Mouse (Mus musculus): ENCODE measurements around the gene Krt80. TPM values are rescaled to one million over a fixed set of nuclear protein-coding genes. Genes with fewer than 3 reads are reported as not detected.

The Krt80 gene
- polyA plus RNA-seq, 1 experiment from 2014 or later, result 63.0 TPM

DNA sequence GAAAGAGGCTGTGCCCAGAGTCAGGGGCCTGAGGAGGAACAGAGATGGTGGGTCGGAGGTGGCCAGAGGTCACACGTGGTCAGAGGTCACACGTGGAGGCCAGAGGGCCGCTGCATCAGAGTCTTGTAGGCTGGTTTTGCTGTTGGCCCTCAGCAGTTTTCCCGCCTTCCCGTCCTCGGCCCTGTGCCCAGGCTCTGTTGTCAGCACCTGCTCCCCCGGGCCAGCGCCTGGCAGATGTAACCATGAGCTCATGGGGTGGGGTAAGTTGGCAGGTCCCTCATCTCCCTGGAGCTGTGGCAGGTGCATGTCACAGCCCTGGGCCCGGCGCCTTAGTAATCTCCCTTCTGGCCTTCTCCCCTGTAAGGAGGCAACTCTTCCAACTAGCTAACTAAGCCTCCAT, 12.8 kb upstream of the Krt80 start:
- H3K27me3 ChIP-seq (ENCODE audit: control insufficient read depth, insufficient read depth, low read length), result no peaks in the 10 kb centered on the region

GRCm38 (mm10) chr15:101381758-101382157, 11.8 kb upstream of the Krt80 start:
- Histone ChIP-seq H3K9ac (ENCODE audit: low read length) (no peak overlapping the region), H3K4me1 (replicated peaks; ENCODE audit: control insufficient read depth, insufficient read depth) (peaks cover 3% of the 10 kb centered on the region; the same call in 1 of the 2 replicates), H3K4me3 (ENCODE audit: low read depth, low read length) (no peak overlapping the region), H3K27ac (replicated peaks) (no peak overlapping the region), H3K9me3 (ENCODE audit: control insufficient read depth, low read length) (no peaks in the 10 kb centered on the region), H3K27me3 (ENCODE audit: control insufficient read depth, insufficient read depth, low read length) (no peaks in the 10 kb centered on the region), H3K36me3 (ENCODE audit: control insufficient read depth, insufficient read depth, low read length) (no peaks in the 10 kb centered on the region), H3K4me2 (replicated peaks; ENCODE audit: low read depth) (0 out of 2 replicates have a peak overlapping the region, but pooled peaks have one; percentile 1)
- TF ChIP-seq CTCF (IDR thresholded peaks at IDR 0.05; ENCODE audit: low read depth), result no peak
- TF ChIP-seq EP300 (optimal IDR thresholded peaks at IDR 0.05), result no peak
- WGBS, result 26% methylated on average over 9 of the region's 9 CpGs
- ATAC-seq (ENCODE audit: low FRiP score, low TSS enrichment), result peak; percentile 48; the same call in 1 of the 2 replicates
- peak; percentile 44 for DNase-seq (ENCODE audit: low spot score)

More for the DNA sequence above, 12.8 kb upstream of the Krt80 start:
- DNase-seq (ENCODE audit: low spot score) (no peak), ATAC-seq (ENCODE audit: low FRiP score, low TSS enrichment) (no peak)
- Histone ChIP-seq H3K9me3 (ENCODE audit: control insufficient read depth, low read length) (no peaks in the 10 kb centered on the region), H3K4me1 (replicated peaks; ENCODE audit: control insufficient read depth, insufficient read depth) (peaks cover 3% of the 10 kb centered on the region; the same call in 1 of the 2 replicates), H3K4me2 (replicated peaks; ENCODE audit: low read depth) (no peak overlapping the region), H3K4me3 (ENCODE audit: low read depth, low read length) (no peak overlapping the region), H3K27ac (replicated peaks) (no peak overlapping the region), H3K9ac (ENCODE audit: low read length) (no peak overlapping the region), H3K36me3 (ENCODE audit: control insufficient read depth, insufficient read depth, low read length) (no peaks in the 10 kb centered on the region)
- WGBS, result 75% methylated on average over 11 of the region's 11 CpGs
- TF ChIP-seq EP300 (optimal IDR thresholded peaks at IDR 0.05) (no peak), CTCF (IDR thresholded peaks at IDR 0.05; ENCODE audit: low read depth) (no peak)

- Histone ChIP-seq H3K9ac (ENCODE audit: low read length) (no peak overlapping the region), H3K4me3 (ENCODE audit: low read depth, low read length) (no peak overlapping the region), H3K27me3 (ENCODE audit: control insufficient read depth, insufficient read depth, low read length) (no peaks in the 10 kb centered on the region), H3K36me3 (ENCODE audit: control insufficient read depth, insufficient read depth, low read length) (no peaks in the 10 kb centered on the region), H3K4me1 (replicated peaks; ENCODE audit: control insufficient read depth, insufficient read depth) (peaks cover 6% of the 10 kb centered on the region; the same call in 1 of the 2 replicates), H3K4me2 (replicated peaks; ENCODE audit: low read depth) (no peak overlapping the region), H3K9me3 (ENCODE audit: control insufficient read depth, low read length) (no peaks in the 10 kb centered on the region), H3K27ac (replicated peaks) (no peak overlapping the region)
- DNase-seq (ENCODE audit: low spot score) (no peak), ATAC-seq (ENCODE audit: low FRiP score, low TSS enrichment) (no peak)
- TF ChIP-seq CTCF (IDR thresholded peaks at IDR 0.05; ENCODE audit: low read depth), result no peak
- no peak for TF ChIP-seq EP300 (optimal IDR thresholded peaks at IDR 0.05)
- 88% methylated on average over 5 of the region's 5 CpGs for WGBS
Measured at GRCm38 (mm10) chr15:101378646-101379045, 8.7 kb upstream of the Krt80 start.

DNA sequence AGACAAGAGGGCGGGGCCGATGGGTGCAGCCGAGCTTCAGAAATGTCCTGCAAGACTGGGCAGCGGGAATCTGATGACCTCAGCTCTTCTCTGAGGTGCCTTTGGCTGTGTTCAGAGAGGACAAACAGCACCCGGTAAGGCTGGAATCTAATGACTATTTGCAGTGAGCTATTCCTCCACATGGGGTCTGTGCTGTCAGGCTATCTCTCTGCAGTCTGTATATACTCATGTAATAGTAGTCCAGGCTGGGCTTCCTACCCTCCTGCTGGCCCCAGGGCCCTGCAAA, 6.8 kb upstream of the Krt80 start:
- DNase-seq (ENCODE audit: low spot score) (no peak), ATAC-seq (ENCODE audit: low FRiP score, low TSS enrichment) (no peak)
- no peaks in the 10 kb centered on the region for H3K27me3 ChIP-seq (ENCODE audit: control insufficient read depth, insufficient read depth, low read length)
- TF ChIP-seq EP300 (optimal IDR thresholded peaks at IDR 0.05) (no peak), CTCF (IDR thresholded peaks at IDR 0.05; ENCODE audit: low read depth) (no peak)
- H3K9ac ChIP-seq (ENCODE audit: low read length), result no peak overlapping the region
- no peak overlapping the region for H3K4me3 ChIP-seq (ENCODE audit: low read depth, low read length)
- peaks cover 5% of the 10 kb centered on the region; the same call in 1 of the 2 replicates for H3K4me1 ChIP-seq (replicated peaks; ENCODE audit: control insufficient read depth, insufficient read depth)
- H3K36me3 ChIP-seq (ENCODE audit: control insufficient read depth, insufficient read depth, low read length), result no peaks in the 10 kb centered on the region
- H3K9me3 ChIP-seq (ENCODE audit: control insufficient read depth, low read length), result no peaks in the 10 kb centered on the region
- WGBS, result 46% methylated on average over 5 of the region's 5 CpGs
- H3K4me2 ChIP-seq (replicated peaks; ENCODE audit: low read depth), result no peak overlapping the region
- H3K27ac ChIP-seq (replicated peaks), result no peak overlapping the region

GRCm38 (mm10) chr15:101375956-101376775, 6.2 kb upstream of the Krt80 start:
- H3K4me3 ChIP-seq (ENCODE audit: low read depth, low read length), result no peak overlapping the region
- H3K36me3 ChIP-seq (ENCODE audit: control insufficient read depth, insufficient read depth, low read length), result no peaks in the 10 kb centered on the region
- H3K27ac ChIP-seq (replicated peaks), result no peak overlapping the region
- no peak overlapping the region for H3K9ac ChIP-seq (ENCODE audit: low read length)
- no peak for DNase-seq (ENCODE audit: low spot score)
- WGBS, result 73% methylated on average over 6 of the region's 6 CpGs
- H3K4me1 ChIP-seq (replicated peaks; ENCODE audit: control insufficient read depth, insufficient read depth), result 0 out of 2 replicates have a peak, but pooled peaks cover 3% of the 10 kb centered on the region
- H3K27me3 ChIP-seq (ENCODE audit: control insufficient read depth, insufficient read depth, low read length), result no peaks in the 10 kb centered on the region
- TF ChIP-seq CTCF (IDR thresholded peaks at IDR 0.05; ENCODE audit: low read depth) (no peak), EP300 (optimal IDR thresholded peaks at IDR 0.05) (no peak)
- H3K9me3 ChIP-seq (ENCODE audit: control insufficient read depth, low read length), result no peaks in the 10 kb centered on the region
- ATAC-seq (ENCODE audit: low FRiP score, low TSS enrichment), result no peak
- no peak overlapping the region for H3K4me2 ChIP-seq (replicated peaks; ENCODE audit: low read depth)

- H3K27ac ChIP-seq (replicated peaks), result 0 out of 2 replicates have a peak overlapping the region, but pooled peaks have one; percentile 30
- DNase-seq (ENCODE audit: low spot score) (no peak), ATAC-seq (ENCODE audit: low FRiP score, low TSS enrichment) (no peak)
- H3K4me2 ChIP-seq (replicated peaks; ENCODE audit: low read depth), result no peak overlapping the region
- H3K4me3 ChIP-seq (ENCODE audit: low read depth, low read length), result no peak overlapping the region
- TF ChIP-seq CTCF (IDR thresholded peaks at IDR 0.05; ENCODE audit: low read depth) (no peak), EP300 (optimal IDR thresholded peaks at IDR 0.05) (no peak)
- no peaks in the 10 kb centered on the region for H3K36me3 ChIP-seq (ENCODE audit: control insufficient read depth, insufficient read depth, low read length)
- H3K9ac ChIP-seq (ENCODE audit: low read length), result no peak overlapping the region
- H3K4me1 ChIP-seq (replicated peaks; ENCODE audit: control insufficient read depth, insufficient read depth), result peaks cover 5% of the 10 kb centered on the region
- 42% methylated on average over 4 of the region's 4 CpGs for WGBS
- H3K9me3 ChIP-seq (ENCODE audit: control insufficient read depth, low read length), result no peaks in the 10 kb centered on the region
- no peaks in the 10 kb centered on the region for H3K27me3 ChIP-seq (ENCODE audit: control insufficient read depth, insufficient read depth, low read length)
Measured at GRCm38 (mm10) chr15:101374879-101375278, 4.9 kb upstream of the Krt80 start.
